Mouse (Mus musculus) left cerebral cortex, adult 9 months (tissue): Measurements from ENCODE around the gene Cfap61.
A peak's percentile ranks its signal among the peaks of the same experiment; 100 is the strongest.

Experiments used
- DNase-seq, 2 experiments: peaks; one replicate each; pipeline ENCODE4 v3.0.0; 2022; ENCODE audit warnings: low spot score in 2 of 2

The Cfap61 gene

GRCm38 (mm10) chr2:146147801-146148200, 213.2 kb downstream of the Cfap61 start:
- DNase-seq = no peak

DNA sequence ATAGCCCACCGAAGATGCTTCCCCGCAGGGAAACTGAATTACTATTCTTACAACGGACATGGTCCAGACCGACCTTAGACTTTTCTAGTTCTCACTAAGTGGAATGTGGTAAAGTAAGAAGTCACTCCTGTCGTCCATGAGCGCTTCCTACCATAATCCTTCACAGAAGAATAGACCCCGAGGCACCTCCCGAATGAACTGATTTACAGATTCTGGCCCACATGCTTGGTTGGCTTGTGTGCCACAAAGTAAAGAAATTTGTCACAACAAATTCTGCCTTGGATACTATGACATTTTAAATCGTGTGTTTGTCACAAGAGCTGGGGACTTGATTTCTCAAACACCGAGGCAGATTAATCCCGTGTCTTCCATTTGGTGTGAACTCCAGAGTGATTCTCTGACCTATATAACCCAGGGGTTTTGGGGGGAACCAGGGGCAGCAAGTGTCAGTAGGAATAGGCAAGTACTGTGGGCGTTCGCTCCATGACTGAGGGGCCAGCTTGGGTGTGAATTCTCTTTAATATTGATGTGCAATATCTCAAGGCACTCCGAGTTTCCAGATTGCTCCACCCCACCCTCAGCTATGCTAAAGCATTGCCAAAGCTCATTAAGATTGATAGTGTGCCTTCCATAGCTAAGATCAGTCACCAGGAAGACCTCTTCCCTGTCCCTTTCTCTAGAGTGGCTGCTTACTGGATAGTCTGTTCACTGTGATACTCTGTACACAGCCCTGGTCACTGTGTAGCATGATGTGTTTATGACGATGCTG, 214.8 kb downstream of the Cfap61 start:
- no peak for DNase-seq

DNA sequence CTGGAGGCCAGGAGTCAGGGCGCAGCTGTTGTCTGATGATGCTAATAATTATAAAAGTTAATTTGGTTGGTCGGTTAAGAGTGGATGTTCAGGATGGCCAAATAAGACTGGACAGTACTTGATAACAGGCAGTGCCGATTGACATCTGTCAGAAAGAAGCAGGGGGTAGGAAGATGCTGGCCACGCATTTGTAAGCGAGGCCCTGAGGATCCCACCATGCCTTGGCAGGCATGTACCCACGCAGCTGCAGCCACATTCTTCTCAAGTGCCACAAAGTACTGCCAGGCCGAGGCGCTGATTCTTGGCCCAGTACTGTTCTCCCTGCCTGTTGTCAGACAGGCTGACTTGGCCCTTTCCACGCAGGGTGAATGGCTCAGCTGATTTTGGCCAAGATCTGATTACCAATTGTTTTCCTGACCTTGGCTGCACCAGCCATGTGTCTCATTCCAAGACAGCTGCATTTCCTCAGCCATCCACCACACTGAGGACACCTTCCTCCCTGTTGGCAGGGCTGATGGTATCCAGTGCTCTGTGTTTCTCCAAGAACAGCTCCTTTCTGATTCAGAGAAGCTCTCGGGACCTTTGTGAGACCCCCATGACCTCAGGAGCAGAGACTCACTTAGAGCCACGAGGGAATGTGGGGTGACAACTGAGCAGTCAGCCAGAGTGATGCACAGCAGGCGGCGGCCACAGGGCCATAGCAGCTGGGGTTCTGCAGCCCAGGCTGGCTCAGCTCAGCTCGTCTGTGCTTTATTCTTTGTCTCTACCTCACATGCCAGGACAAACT, 233.6 kb downstream of the Cfap61 start:
- peak in 1 of 2 experiments; percentile 4 for DNase-seq

GRCm38 (mm10) chr2:146169492-146169891, 234.9 kb downstream of the Cfap61 start:
- no peak for DNase-seq

DNA sequence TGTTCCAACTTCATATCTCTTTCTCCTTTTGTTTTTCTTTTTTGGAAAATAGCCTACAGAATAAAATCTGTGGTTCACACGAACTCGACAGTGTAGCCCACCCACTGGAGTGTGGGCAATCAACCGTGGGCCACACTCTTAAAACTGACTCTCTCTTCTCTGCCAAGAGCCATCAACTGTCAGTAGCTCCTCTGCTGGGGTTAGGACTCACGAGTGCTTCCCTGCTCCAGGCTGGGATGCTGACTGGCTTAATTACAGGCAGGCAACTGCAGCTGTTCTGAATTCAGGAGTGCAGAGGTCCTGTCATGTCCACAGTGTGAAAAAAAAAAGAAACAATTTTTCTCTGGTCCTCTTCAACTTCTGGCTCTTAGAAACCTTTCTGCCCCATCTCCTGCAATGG, 237.5 kb downstream of the Cfap61 start:
- no peak for DNase-seq

DNA sequence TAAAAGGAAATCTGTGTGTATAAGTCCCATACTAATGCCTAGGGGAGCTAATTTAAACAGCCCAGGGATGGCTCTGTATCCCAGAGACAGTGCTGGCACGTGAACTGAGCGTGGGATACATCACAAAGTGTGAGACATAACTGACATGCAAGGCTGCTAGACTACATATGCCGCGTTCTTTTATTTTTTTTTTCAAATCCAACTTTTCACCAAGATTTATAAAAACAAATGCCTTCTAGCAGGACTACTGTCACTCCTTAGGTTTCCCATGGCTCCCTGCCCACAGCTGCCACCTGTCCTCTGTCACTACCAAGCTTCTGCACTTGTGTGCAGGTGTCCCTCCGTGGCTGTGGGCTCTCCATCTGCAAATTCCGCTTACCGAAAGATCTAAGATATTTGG, 239.6 kb downstream of the Cfap61 start:
- DNase-seq = peak in 1 of 2 experiments; percentile 44

DNA sequence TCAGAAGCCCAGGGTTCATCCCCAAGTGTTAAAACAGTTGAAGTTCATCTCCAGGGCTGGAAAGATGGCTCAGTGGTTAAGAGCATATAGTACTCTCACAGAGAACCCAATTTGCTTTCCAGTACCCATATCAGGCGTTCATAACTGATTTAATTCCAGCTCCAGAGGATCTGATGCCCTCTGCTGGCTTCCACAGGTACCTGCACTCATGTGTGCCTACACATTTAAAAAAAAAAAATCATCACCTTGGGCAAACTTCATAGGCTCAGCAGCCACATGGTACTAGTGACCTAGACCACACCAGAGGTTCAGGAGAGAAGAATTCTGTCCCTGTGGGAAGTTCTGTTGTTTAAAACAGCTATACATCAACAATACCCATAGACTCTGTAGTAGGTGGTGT, 244.1 kb downstream of the Cfap61 start:
- no peak for DNase-seq

DNA sequence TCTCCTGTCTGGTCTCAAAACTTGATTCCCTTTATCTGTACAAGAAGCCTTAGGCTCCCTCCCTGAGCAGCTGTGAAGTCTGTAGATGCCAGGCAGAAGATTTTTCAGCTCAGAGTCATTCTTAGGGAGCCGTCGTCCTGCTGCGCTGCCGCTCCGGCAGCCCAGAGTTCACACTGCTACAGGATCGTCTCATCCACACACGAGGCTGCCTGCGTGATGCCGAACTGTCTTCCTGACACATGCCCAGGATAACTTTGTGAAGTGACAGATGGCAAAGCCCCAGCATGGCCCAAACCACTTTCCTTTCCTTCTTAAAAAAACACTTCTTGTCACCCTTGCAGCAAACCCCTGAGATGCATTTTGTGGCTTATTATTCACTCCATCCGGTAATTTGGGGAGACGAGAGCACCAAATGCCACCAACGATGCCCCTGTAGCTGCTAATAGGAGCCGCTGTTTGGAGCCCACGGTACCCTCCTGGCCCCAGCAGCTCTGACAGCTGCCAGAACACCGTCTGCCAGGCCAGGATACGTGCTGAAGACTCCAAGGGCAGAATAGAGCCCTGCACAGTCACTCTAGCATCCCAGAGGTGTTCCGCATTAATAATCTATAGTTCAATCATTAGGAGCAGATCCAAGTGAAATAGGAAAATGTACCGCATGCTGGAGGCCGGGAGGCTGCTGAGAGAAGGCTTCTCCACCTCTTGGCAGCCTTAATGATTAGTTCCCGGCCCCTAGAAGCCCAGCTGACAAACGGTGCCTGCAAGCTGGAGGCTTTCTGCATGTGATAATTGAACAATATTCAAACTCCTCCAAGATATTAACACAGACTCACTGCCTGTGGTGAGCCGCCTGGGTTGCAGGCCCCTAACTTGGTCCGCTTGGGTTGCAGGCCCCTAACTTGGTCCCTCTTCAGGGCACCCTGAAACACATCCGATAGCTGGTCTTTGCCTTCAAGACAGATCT, 249.5 kb downstream of the Cfap61 start:
- DNase-seq = no peak

DNA sequence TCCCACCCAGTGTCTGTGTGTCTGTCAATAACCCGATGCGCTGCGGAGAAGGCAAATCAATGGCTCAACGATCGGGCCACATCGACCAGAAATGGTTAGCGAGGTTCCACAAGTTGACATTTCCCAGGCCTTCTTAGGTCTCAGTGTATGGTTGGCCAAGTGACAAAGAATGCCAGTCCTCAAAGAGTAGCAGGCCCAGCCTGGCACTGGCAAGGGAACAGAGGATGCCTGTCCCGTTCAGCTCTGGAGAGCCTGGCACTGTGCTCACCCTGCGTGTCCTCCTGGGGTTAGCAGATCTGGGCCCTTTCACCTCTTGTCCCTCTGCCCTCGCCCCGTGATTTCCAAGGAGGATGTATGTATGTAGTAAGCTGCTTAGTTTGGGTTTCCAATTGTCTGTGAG, 261.5 kb downstream of the Cfap61 start:
- peak in 1 of 2 experiments; percentile 20 for DNase-seq

DNA sequence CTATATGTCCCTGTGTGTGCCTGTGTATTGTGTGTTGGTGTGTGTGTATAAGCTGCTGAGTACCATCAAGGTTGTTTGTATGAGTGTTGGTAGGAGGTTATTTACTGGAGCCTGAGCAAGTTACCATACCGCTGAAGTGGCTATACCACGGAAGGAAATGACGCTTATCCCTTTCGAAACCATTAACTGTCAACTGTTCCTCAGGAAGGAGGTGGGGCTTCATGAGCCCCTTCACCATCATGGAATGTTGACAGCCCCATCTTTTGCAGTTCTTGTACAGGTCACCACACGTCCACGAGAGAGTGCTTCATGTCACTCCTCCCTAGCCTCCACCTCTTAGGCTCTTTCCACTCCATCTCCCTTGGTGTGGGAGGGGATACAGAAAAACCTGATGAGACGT, 263.4 kb downstream of the Cfap61 start:
- no peak for DNase-seq

GRCm38 (mm10) chr2:146210968-146211367, 276.4 kb downstream of the Cfap61 start:
- no peak for DNase-seq

- DNase-seq = peak in 1 of 2 experiments; percentile 45
Measured at GRCm38 (mm10) chr2:146214715-146215114, 280.1 kb downstream of the Cfap61 start.

- no peak for DNase-seq
Measured at GRCm38 (mm10) chr2:146216111-146217064, 281.8 kb downstream of the Cfap61 start.

- peak in 1 of 2 experiments; percentile 15 for DNase-seq
Measured at GRCm38 (mm10) chr2:146217227-146217980, 282.8 kb downstream of the Cfap61 start.

DNA sequence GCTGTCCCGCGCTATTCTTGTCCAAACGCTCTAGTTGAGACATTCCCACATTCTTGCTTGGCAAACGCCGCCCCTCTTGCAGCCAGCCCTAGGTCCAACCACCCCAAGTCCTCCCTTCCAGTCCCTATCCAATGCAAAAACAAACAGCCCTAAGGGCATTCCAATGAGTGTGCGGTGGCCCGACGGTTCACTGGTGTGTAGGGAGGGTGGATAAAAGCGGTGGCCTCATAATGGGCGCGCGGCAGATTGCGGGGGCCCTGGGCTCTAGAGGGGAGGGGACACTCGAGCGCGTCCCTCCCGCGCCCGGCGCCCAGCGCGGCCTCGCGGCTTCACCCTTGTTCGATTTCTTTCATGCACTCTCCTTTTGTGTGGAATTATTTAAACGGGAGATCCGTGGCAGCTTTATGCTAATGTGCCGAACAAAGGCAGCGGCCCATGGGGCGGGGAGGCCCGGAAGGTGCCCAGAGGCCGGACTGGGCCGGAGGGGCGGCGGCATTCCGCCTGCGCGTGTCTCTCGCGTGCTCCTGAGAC, 283.6 kb downstream of the Cfap61 start:
- no peak for DNase-seq

DNA sequence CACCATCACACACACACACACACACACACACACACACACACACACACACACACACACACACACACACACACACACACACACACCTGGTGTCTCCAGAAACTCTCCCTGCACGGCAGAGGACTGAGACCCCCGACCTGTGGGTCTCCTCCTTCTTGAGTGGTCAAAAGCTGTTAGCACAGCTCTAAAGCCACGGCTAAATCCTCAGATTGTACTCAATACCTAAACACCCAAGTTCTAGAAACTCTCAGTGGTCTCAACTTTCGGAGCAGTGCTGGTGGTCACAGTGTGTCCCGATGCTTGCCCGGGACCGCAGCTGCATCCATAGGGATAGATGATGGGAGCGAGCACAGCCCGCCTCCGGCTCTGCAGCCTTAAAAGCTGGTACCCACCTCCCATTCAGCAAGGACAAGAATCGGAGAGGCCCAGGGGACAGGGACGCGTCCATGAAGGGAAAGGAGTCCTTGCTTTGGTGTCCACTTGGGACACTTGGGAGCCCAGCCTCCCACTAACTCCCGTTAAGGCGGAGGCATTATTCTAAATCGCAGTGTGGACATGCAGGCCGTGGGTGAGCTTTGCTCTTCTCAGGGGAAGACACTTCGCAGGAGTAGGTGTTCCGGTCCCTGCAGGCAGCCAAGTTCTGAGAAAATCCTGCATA, 284.4 kb downstream of the Cfap61 start:
- peak in 1 of 2 experiments; percentile 37 for DNase-seq

GRCm38 (mm10) chr2:146219791-146220190, 285.2 kb downstream of the Cfap61 start:
- no peak for DNase-seq

- DNase-seq = no peak
Measured at GRCm38 (mm10) chr2:146220591-146221075, 286.0 kb downstream of the Cfap61 start.
